Mouse (Mus musculus) lung, adult 2 months (tissue): ENCODE data around the gene Exd2. TPM values are rescaled to one million over a fixed set of nuclear protein-coding genes. Genes with fewer than 3 reads are reported as not detected.

ENCODE experiments used
- DNase-seq: peaks from one replicate; pipeline ENCODE4 v3.0.0; 2022
- H3K4me1 ChIP-seq: fragments of 200-500 bp; 2 replicates; pipeline ENCODE4 v1.6.1; 2011; ENCODE audit warnings: low read length; ENCODE audit not compliant: control insufficient read depth, insufficient read depth
- H3K4me3 ChIP-seq: fragments of 200-500 bp; replicated peaks from 2 replicates; pipeline ENCODE3; 2011; ENCODE audit warnings: low read depth, mild to moderate bottlenecking, control low read depth, low read length; ENCODE audit errors: extremely low read depth
- CTCF ChIP-seq: fragments of 200-500 bp; IDR thresholded peaks from 2 replicates; pipeline ENCODE4 v1.5.1; 2011; ENCODE audit warnings: mild to moderate bottlenecking, low read length, control low read depth; ENCODE audit not compliant: insufficient read depth
- POLR2A ChIP-seq: fragments of 200-500 bp; IDR thresholded peaks from 2 replicates; pipeline ENCODE4 v1.6.1; 2011; ENCODE audit warnings: low read depth, mild to moderate bottlenecking, control low read depth, low read length, borderline replicate concordance; ENCODE audit errors: extremely low read depth
- WGBS: fragments of 180-500 bp; shearing (Covaris S2); methylation state at CpG from one replicate; pipeline ENCODE4 v1.1.7; 2018; 5-methylcytosine and 5-hydroxymethylcytosine counted together
- polyA plus RNA-seq: library from polyadenylated mRNA; depleted of rRNA; stranded (reverse); fragments of >200 nt; gene quantifications from 2 replicates; pipeline ENCODE4 v1.2.3, GENCODE M21; 2012; rRNA removed

Gene Exd2
- 10.9 and 15.3 TPM in 2 replicates for polyA plus RNA-seq

DNA sequence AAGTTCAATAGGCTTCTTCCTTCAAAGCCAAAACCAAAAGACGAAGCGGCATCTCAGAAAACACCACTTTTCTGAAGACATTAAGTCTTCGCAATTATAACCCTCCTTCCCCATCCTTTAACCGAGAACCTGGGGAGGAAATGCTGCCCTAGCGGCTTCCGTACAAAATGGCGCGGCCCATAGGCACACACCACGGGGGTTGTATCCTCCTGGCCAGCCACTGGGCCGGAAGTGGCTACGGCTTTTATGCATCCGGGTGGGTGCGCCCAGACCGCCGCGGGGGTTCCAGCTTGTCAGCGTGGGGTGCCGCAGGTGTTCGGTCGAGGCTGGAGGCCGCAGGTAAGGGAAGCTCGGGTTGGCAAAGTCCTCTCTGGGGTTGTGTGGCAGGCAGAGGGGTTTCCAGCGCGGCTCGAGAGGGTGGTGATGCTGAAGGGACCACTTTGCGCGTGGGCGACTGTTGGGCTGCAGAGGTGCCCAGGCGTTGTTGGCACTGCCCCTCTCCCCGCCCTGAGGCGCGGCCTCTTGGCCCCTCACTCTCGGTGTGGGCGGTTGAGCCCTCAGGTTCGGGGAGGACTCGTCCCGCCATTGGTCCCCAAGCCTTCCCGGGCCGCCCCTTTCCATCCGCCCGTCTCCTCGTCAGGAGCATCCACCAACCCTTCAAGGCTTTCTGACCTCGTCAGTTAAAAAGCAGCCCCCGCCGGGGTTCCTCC lies at the start of gene Exd2:
Gene Exd2 (plus strand): TSS at position 154 of the 710 bp plus-strand sequence.
- H3K4me3 ChIP-seq, result peak within 1 kb of the TSS; percentile 100
- DNase-seq, result peak; percentile 87
- under 1% methylated on average over 45 of the region's 45 CpGs for WGBS
- TF ChIP-seq CTCF (no peak), POLR2A (peak; percentile 35; the same call in 1 of the 2 replicates)
- H3K4me1 ChIP-seq, result no peaks in the 10 kb centered on the region

DNA sequence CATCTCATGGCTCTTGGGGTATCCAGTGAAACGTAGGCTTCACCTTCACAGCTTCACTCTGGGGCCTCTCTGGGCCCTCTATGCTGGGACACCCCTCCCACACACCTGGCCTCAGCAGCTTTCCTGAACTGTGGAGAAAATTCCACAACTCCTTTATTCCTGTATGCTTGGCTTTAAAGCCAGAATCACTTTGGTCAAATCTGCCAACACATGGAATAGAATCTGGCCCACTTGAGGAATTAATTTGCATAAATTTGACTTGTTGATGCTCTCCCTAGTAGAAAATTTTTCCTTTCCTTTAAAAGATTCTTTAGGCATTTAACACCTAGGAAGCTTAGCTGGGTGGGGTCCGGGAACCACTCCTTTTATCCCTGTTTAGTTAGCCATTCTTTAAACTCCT lies 47.8 kb upstream of the Exd2 start:
- 98% methylated on average over 2 of the region's 2 CpGs for WGBS
- Histone ChIP-seq H3K4me1 (no peaks in the 10 kb centered on the region), H3K4me3 (no peak overlapping the region)
- DNase-seq, result no peak
- TF ChIP-seq CTCF (no peak), POLR2A (no peak)

DNA sequence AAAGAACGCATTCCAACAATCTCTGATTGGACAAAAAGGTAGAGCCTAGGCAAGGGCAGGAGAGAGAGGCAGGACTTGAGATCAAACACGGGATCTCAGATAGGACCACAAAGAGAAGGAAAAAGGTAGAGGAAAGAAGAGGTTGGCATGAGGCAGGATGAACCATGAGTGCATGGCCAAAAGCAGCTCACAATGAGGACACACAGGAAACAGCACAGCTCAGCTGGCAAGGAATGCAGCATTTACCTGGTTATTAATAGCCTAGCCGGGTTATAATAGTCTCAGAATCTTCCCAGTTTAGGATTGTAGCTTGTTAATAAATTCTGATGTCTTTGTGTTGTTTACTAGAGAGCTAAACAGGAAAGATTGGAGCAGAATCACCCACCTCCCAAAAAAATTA lies 35.2 kb upstream of the Exd2 start:
- 68% methylated on average over 3 of the region's 3 CpGs for WGBS
- no peak for DNase-seq

DNA sequence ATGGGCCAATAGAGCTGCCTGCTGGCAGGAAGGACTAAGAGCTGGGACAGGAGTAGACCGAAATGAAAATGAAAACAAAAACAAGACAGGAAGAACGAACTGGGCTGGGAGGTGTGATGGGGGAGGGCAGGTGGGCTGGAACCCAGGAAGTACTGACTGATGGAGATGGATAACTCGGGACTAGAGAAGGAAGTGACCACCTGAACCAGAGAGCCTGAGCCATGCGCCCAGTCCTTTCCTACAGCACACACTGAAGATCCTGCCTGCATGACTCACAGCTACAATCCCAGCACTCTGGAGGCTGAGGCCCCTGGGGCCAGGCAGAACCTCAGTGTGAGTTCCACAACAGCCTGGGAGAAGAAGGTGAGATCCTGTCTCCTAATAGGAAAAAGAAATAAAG lies 29.6 kb upstream of the Exd2 start:
- DNase-seq, result no peak
- TF ChIP-seq CTCF (no peak), POLR2A (no peak)
- 38% methylated on average over 4 of the region's 4 CpGs for WGBS
- no peak overlapping the region for H3K4me3 ChIP-seq
- H3K4me1 ChIP-seq, result peaks cover 4% of the 10 kb centered on the region

More for the DNA sequence above, 35.2 kb upstream of the Exd2 start:
- Histone ChIP-seq H3K4me3 (no peak overlapping the region), H3K4me1 (no peaks in the 10 kb centered on the region; the same call in 1 of the 2 replicates)
- no peak for TF ChIP-seq CTCF
- no peak for TF ChIP-seq POLR2A

DNA sequence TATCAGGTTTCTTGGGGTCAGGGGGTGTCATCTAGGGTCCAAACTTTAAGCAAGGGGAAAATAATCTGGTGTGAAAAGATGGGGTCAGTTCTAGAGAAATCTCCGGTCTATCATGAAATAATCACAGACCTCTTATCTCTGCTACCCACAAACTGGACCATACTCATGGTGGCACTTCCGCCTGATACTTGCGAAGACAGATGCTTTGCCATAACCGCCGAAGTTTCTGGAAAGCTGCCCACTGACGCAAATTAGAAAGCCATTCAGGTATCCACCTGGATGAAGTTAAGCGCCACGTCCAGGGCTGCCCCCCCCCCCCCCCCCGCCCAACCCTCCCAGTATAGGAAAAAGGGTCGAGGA lies 28.3 kb upstream of the Exd2 start:
- no peak for DNase-seq
- peak overlapping the region; percentile 86 for H3K4me3 ChIP-seq
- 1% methylated on average over 10 of the region's 10 CpGs for WGBS
- no peak for TF ChIP-seq POLR2A
- no peak for TF ChIP-seq CTCF
- peaks cover 4% of the 10 kb centered on the region for H3K4me1 ChIP-seq

DNA sequence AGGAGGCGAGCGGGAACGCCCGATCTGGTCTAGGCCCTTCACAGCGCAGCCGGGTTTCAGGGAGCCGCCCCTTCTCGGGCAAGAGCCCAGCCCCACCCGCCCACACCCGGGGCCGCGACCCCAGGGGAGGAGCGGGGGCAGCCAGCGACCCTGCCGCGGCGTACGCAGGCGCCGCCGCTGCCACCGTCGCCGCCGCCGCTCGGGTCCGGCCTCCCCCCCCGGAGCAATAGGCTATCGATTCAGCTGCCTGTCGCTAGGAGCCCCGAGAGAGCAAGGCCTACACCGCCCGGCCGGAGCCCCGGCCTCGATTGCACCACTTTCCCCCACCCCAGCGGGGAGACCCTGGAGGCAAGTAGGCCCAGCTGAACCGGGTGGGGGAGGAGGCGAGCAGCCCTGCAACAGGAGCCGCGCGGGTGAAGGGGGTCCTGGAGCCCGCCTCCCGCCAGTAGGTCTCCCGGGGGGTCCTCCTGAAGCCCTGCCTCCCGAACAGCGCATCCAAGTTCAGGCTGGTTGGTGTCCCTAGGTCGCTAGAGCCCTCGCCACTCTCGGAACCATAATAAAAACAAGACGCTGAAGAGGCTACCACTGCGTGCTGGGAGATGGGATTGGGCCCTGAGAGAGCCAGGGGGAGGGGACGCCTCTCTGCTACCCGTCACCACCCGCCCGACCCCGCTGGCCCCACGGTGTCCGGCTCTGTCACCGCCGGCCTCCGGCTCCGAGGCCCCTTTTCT lies 27.8 kb upstream of the Exd2 start:
- peak overlapping the region; percentile 86 for H3K4me3 ChIP-seq
- peaks cover 4% of the 10 kb centered on the region for H3K4me1 ChIP-seq
- under 1% methylated on average over 52 of the region's 64 CpGs for WGBS
- TF ChIP-seq POLR2A (0 out of 2 replicates have a peak, but pooled peaks have one; percentile 23), CTCF (no peak)
- DNase-seq, result peak; percentile 74

DNA sequence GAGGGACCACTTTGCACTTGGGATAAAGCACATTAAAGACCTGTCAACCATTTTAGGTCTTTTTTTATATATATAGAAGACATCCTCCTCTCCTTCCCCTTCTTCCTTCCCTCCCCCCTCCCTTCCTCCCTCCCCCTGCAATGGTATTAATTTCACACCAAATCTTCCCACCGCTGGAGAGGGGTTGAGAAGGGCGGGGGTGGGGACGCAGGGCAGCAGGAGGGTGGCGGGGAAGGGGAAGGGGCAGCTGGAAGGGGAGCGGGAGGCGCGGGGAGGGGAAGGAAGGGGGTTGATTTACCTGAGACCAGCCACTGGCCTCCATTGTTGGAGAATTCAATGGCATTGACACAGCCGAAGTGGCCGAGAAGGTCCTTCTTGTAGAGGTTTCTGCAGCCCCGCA lies 27.0 kb upstream of the Exd2 start:
- TF ChIP-seq POLR2A (no peak), CTCF (no peak)
- WGBS, result 0% methylated on average over 9 of the region's 10 CpGs
- DNase-seq, result no peak
- Histone ChIP-seq H3K4me3 (peak overlapping the region; percentile 86), H3K4me1 (peaks cover 4% of the 10 kb centered on the region)

DNA sequence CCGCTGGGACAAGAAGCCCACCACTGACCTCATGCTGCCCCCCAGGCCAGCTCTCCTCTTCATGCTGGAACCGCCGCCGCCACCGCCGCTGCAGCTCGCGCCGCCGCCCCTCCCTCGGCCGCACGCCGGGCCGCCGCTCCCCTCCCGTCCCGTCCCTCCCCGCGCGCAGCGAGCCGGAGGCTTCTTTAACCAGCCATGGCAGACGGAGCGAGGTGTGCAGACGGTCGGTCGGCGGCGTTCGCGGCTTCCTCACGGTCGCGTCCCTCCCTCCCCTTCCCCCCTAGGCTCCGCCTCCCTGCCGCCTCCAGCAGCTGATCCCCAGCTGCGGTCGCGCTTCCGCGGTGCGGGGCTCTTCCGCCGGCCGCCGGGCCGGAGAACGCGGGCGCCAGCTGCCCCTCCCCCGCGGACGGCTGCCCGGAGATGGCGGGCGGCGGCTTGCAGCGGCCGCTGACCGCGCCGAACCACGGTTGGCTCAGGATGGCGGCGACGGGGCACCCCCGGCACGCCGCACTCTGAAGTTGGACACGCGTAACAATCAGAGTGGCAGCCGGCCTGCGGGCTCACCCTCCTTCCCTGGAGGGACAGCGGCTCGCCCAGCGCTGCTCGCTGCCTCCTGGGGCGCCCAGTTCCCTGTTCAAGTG lies 26.4 kb upstream of the Exd2 start, which contains the start of gene Dcaf5:
Gene Dcaf5 (minus strand): TSS at position 266 of the 641 bp plus-strand sequence.
- WGBS, result under 1% methylated on average over 76 of the region's 79 CpGs
- peak within 1 kb of the TSS; percentile 86 for H3K4me3 ChIP-seq
- TF ChIP-seq POLR2A (peak; percentile 77; the same call in 1 of the 2 replicates), CTCF (no peak)
- DNase-seq, result peak; percentile 75
- H3K4me1 ChIP-seq, result peaks cover 4% of the 10 kb centered on the region

DNA sequence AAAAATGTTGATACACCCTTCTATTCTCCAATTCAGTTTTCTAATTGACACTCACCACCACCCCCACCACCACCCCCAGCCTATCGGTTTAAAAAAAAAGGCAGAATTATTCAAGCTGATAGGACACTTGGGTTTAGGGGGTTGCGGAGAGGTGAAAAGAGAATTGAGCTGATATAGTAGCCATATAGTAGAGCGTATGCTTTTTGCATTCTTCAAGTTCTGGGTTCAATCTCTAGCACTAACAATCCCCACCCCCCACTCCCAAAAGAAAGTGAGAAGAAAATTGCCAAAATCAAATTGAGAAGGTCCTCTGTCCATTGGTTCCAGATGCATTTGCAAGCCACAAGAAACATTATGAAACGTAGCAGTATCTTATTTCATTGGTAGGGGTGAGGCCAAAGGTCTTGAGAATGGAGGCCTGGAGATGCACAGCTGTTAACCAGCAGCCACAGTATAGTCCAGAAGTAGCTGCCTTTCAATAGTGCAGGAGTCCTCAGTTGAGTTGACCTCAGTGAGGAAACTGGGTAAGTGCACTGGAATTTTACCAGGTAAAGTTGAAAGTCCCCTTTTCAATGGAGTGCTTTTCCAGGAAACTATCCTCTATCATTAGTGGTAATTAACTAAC lies 25.7 kb upstream of the Exd2 start:
- Histone ChIP-seq H3K4me1 (peaks cover 4% of the 10 kb centered on the region), H3K4me3 (peak overlapping the region; percentile 86)
- WGBS, result 64% methylated on average over 4 of the region's 4 CpGs
- TF ChIP-seq CTCF (no peak), POLR2A (no peak)
- no peak for DNase-seq
